Mouse (Mus musculus) olfactory bulb, adult 2 months (tissue): ENCODE data around the gene Anks1b. TPM values are rescaled to one million over a fixed set of nuclear protein-coding genes. Genes with fewer than 3 reads are reported as not detected.

ENCODE experiments used
- H3K27ac ChIP-seq: fragments of 200-500 bp; 2 replicates; pipeline ENCODE4 v1.5.1; 2012; ENCODE audit warnings: low read depth, low read length; ENCODE audit not compliant: insufficient read depth
- H3K4me1 ChIP-seq: fragments of 200-500 bp; 2 replicates; pipeline ENCODE4 v1.6.1; 2012; ENCODE audit warnings: low read length; ENCODE audit not compliant: control insufficient read depth, insufficient read depth
- H3K4me3 ChIP-seq: fragments of 200-500 bp; 2 replicates; pipeline ENCODE4 v1.5.1; 2012; ENCODE audit warnings: mild to moderate bottlenecking, low read depth, low read length, moderate library complexity; ENCODE audit not compliant: insufficient read depth
- CTCF ChIP-seq: fragments of 200-500 bp; IDR thresholded peaks from 2 replicates; pipeline ENCODE4 v1.5.1; 2012; ENCODE audit warnings: low read depth, mild to moderate bottlenecking, low read length, moderate library complexity; ENCODE audit not compliant: insufficient read depth
- POLR2A ChIP-seq: fragments of 200-500 bp; IDR thresholded peaks from 2 replicates; pipeline ENCODE4 v1.6.1; 2012; ENCODE audit warnings: mild to moderate bottlenecking, low read depth, low read length, moderate library complexity; ENCODE audit not compliant: insufficient read depth
- WGBS: fragments of 180-500 bp; shearing (Covaris S2); methylation state at CpG from one replicate; pipeline ENCODE4 v1.1.7; 2018; 5-methylcytosine and 5-hydroxymethylcytosine counted together
- polyA plus RNA-seq: library from polyadenylated mRNA; stranded (reverse); fragments of >200 nt; gene quantifications from 2 replicates; pipeline ENCODE4 v1.2.4, GENCODE M21; 2012; ENCODE audit warnings: low replicate concordance; ENCODE audit not compliant: missing spikeins, insufficient read depth, insufficient read length

The Anks1b gene
- polyA plus RNA-seq, 1 experiment: not detected

DNA sequence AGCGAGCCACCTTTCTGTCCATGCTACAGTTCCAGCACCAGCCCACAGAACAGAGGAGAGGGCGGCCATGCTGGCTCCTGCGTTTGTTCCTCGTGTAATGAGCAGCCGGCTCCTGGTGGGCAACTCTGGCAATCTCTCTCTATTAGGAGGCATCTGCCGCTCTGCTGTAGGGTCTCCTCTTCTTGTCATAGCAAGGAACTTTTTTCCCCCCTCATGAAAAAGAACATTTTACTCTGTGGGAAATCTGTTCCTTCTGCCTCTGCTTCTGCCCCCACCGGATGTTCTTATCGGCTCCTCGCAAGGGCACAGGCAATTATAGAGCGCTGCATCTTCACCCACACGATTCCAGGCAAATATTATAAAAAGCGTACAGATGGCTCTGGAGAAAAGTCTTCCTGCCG, 850.6 kb downstream of the Anks1b start:
- peak overlapping the region; percentile 98 for H3K27ac ChIP-seq
- 31% methylated on average over 13 of the region's 13 CpGs for WGBS
- TF ChIP-seq CTCF (no peak), POLR2A (no peak)
- H3K4me1 ChIP-seq: peaks cover 21% of the 10 kb centered on the region
- no peak overlapping the region for H3K4me3 ChIP-seq

DNA sequence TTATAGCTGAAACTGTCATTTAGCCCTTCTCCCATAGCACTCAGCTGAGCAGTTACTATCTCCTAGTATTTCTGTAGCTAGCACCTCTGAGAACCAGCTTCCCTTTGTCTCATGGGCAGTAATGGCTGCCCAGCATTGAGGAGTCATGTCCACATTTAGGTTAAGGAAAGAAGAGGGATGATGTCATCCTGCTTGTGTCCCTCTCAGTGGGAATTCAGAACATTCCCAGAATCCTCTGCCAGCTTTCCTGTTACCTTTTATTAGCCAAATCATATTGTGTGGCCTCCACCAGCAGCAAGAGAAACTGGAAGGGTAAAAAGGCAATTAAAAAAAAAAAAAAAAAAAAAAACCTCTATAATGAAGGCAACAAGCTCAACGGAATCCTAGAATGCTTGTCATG, 851.6 kb downstream of the Anks1b start:
- WGBS: 55% methylated on average over 1 of the region's 1 CpGs

GRCm38 (mm10) chr10:90728401-90729358, 855.4 kb downstream of the Anks1b start:
- Histone ChIP-seq H3K4me3 (peak overlapping the region; percentile 36), H3K4me1 (peaks cover 15% of the 10 kb centered on the region), H3K27ac (peak overlapping the region; percentile 66)
- 0 out of 2 replicates have a peak, but pooled peaks have one; percentile 18 for TF ChIP-seq CTCF
- TF ChIP-seq POLR2A: no peak
- WGBS: 19% methylated on average over 22 of the region's 22 CpGs

More for the DNA sequence above, 851.6 kb downstream of the Anks1b start:
- H3K4me3 ChIP-seq: no peak overlapping the region
- peaks cover 23% of the 10 kb centered on the region for H3K4me1 ChIP-seq
- TF ChIP-seq CTCF (no peak), POLR2A (no peak)
- H3K27ac ChIP-seq: peak overlapping the region; percentile 87

- TF ChIP-seq POLR2A (no peak), CTCF (no peak)
- H3K4me3 ChIP-seq: no peak overlapping the region
- 34% methylated on average over 10 of the region's 10 CpGs for WGBS
- H3K27ac ChIP-seq: peak overlapping the region; percentile 40; the same call in 1 of the 2 replicates
- H3K4me1 ChIP-seq: peaks cover 9% of the 10 kb centered on the region
These were observed 856.2 kb downstream of the Anks1b start for GRCm38 (mm10) chr10:90729527-90729926.

- Histone ChIP-seq H3K4me3 (no peak overlapping the region), H3K27ac (no peak overlapping the region), H3K4me1 (peaks cover 9% of the 10 kb centered on the region)
- 51% methylated on average over 4 of the region's 4 CpGs for WGBS
- TF ChIP-seq POLR2A (no peak), CTCF (no peak)
These were observed 859.5 kb downstream of the Anks1b start for GRCm38 (mm10) chr10:90732823-90733222.

- no peak for TF ChIP-seq CTCF
- TF ChIP-seq POLR2A: no peak
- H3K4me1 ChIP-seq: peaks cover 5% of the 10 kb centered on the region
- no peak overlapping the region for H3K4me3 ChIP-seq
- WGBS: 30% methylated on average over 5 of the region's 5 CpGs
- H3K27ac ChIP-seq: no peak overlapping the region
These were observed 860.3 kb downstream of the Anks1b start for GRCm38 (mm10) chr10:90733632-90734031.

DNA sequence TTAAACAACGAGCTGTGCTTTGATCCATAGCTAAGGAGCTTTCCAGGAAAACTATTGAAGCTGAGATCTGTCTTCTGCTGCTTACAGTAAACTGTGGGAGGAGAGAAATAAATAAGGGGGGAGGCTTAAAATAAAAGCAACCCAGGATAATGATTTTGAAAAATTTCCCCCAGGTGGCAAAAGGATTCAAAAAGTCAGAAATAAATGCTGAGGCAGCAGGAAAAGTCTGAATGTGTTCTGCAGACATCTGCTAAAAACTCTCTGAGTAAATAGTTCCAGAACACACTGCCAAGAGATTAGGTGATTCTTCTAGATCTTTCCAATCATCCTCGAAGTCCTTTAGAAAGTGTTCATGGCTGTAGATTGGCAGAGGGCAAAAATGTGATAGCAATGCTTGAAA, 865.2 kb downstream of the Anks1b start:
- TF ChIP-seq CTCF (no peak), POLR2A (no peak)
- Histone ChIP-seq H3K27ac (no peak overlapping the region), H3K4me1 (no peaks in the 10 kb centered on the region), H3K4me3 (no peak overlapping the region)
- WGBS: 64% methylated on average over 2 of the region's 2 CpGs

DNA sequence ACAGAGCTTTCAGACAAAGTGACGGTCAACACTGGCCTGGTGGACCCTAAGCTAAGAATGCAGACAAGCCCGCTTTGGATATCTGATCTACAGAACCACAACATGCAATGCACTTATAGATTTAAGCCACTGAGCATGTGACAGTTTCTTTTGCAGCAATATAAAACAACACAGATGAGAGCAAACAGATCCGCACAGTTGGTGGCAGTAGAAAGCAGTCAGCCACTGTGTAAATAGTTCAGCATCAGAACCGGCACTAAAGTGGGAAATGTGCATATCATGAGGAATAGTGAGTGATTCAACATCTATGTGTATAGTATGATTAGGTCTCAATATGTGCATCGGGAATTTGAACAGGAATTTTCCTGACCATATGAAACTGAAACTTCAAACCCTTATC, 867.6 kb downstream of the Anks1b start:
- WGBS: 71% methylated on average over 5 of the region's 5 CpGs
- Histone ChIP-seq H3K4me1 (no peaks in the 10 kb centered on the region), H3K27ac (no peak overlapping the region), H3K4me3 (no peak overlapping the region)
- TF ChIP-seq POLR2A: no peak
- no peak for TF ChIP-seq CTCF

- TF ChIP-seq POLR2A (no peak), CTCF (no peak)
- WGBS: 43% methylated on average over 5 of the region's 5 CpGs
- Histone ChIP-seq H3K4me3 (no peak overlapping the region), H3K27ac (no peak overlapping the region), H3K4me1 (peaks cover 4% of the 10 kb centered on the region)
These were observed 878.6 kb downstream of the Anks1b start for GRCm38 (mm10) chr10:90751889-90752288.

DNA sequence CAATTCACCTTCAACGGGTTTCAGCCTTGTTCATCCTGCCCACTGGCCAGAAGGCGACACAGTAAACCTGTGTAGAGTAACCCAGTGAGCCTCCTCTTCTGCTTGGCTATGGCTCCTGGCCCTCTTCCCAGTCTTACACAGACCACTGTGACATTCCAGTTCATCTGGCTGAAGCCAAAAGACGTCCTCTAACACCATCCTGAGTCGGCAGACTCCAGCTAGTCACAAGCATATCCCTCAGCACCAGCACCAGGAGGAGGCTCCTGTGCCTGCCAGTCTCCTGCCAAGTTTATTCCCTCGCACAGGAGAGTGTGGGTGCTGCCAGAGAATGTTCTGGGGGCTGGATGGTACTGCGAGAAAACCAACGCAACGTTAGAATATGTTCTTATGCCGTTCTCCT, 879.8 kb downstream of the Anks1b start:
- WGBS: 31% methylated on average over 9 of the region's 9 CpGs
- 0 out of 2 replicates have a peak overlapping the region, but pooled peaks have one; percentile 20 for H3K27ac ChIP-seq
- TF ChIP-seq POLR2A (no peak), CTCF (no peak)
- no peak overlapping the region for H3K4me3 ChIP-seq
- peaks cover 4% of the 10 kb centered on the region for H3K4me1 ChIP-seq
